Mouse (Mus musculus) gastrocnemius, postnatal 10 days (tissue): ENCODE results near the gene Cyb5b. TPM values are rescaled to one million over a fixed set of nuclear protein-coding genes. Genes with fewer than 3 reads are reported as not detected.
A peak's percentile ranks its signal among the peaks of the same experiment; 100 is the strongest.
"Not testable (repeated sequence)": the region's sequence is repeated elsewhere in the genome, so short reads cannot be mapped to it uniquely, and the experiment has no call there.

Experiments
- DNase-seq: peaks from one replicate; pipeline ENCODE4 v3.0.0; 2021; ENCODE audit warnings: mixed read lengths
- total RNA-seq, 2 experiments: library from RNA; stranded (reverse); gene quantifications; 2 replicates each; pipeline ENCODE4 v1.2.3; 2021

The Cyb5b gene
- total RNA-seq, 2 experiments from 2014 or later, result 29.4 to 32.5 TPM

DNA sequence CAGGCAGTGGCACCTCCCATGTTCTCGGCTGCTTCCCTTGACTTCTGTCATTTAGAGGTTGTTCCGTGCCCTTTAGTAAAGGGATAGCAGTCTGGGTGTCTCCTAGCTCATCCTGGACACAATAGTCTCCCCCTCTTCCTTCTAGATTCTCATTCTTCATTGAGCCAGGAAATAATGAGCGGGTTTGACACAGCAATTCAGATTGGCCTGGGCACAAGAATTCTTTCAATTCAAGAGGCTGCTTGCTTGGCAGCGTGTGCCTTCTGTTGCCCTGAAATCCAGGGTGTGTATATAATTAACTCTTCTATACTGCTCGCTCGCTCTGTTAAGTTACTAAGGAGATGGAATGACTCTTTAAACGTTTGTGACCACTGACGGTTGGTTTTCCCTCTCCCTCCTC is 21.7 kb downstream of the Cyb5b start:
- no peak for DNase-seq

DNA sequence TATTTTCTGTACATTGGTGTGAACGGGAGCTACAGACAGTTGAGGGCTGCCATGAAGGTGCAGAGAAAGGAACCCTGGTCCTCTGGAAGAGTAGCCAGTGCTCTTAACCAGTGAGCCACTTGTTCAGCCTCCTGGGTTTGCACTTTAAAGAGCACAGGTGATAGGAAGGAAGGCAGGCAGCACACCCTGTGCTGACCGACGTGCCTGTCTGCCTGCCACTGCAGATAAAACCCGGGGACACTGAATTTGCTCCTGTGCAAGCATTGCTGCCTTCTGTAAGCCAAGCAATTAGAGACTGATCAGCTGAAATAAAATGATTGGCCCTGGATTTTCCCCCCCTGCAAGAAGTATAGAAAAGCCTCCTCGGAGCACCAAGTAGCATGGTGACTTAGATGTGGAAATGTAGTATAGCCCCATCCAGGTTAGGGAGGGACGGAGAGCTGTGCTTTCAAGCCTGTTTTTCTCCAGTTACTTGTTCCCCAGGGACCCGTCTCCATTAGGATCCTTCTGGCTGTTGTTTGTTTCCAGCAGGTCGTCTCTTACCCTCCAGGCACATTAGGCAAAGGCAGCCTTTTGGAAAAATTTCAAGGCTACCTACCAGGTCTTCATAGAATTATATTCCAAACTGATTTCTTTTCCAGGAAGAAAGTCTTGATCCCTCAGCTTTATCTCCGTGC is 22.7 kb downstream of the Cyb5b start:
- DNase-seq, result no peak

DNA sequence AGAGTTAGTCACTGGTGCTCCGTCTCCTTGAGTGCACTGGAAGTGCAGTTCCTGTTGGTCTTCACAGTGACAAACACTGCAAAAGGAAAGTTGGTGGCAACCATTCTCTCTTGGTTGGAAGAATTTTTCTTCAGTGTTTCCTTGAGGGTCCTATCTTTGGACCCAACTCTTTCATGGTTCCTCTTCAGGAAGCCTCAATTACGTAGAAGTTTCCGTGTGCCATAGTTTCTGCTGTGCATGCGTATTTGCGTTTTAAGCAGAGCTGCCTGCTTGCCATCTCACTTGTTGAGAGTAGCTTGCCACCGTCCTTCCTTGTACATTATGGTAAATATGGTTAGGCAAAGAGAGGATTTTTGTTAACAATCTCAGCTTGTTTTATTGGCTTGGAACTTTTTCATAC is 30.7 kb downstream of the Cyb5b start:
- no peak for DNase-seq

DNA sequence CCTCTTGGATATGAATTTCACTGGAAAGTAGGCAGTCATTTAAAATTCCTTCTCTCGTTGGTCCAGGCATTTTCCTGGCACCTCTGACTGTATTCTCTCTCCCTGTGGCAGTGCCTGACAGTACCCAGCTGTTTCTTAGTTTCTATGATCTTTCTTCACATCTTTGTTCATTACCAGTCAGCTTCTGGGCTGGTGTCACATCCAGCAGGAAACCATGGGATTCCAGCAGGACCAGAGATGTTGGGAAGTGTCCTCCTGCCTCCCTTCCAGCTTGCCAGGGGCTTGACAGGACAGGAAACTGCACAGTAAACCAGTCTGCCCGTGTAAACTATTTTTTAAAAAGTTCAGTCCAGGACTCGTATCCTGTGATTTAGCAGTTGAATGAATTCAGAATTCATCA is 34.6 kb downstream of the Cyb5b start:
- no peak for DNase-seq

DNA sequence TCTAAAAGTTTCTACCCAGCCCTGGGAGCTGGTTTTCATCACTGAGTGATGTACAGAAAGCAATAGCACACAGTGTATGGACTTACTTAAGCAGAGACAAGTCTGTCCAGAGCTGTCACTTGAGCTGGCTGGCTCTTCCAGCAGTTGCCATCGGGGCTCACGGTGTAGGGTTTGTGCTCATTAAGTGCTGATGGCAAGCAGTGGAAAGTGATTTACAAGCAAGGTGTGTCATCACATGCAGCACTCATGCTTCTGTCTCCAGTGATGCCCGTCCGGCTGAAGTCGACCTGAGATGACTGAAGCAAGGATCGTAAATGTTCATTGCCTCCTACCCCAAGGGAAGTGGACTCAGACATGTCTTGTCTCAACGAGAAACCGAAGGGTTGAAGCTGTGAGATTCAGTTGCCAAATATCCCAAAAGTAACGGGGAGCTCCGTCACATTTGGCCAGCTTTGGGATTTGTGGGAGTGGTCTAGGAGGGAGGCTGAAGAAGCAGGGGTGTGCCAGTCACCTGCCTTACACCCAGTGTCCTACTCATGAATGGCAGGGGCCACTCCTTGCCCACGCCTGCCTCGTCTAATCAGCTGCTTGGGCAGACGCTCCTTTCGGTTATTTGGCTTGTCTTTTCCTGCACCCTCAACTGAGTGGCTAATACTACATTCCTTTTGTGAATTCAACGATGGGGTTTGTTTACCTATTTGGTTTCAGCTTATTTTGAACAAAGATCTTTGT is 36.4 kb downstream of the Cyb5b start:
- DNase-seq, result no peak

DNA sequence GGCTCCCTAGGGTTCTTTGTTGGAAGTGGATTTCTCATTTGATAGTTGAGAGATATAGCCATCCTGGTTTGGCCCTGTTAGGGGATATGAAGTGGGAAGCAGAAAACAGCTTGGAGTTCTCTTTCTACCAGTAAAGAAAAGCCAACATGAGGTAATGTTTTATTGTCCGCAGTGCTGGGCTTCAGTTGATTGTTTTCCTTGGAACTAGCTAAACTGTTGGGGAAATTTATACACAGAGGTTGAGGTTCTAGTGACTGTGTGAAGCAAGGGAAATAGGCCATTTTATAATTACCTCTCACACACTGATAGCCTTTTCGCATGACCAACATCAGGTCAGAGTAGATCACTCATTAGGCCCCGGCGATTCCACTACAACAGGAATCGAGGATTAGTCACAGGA is 37.2 kb downstream of the Cyb5b start:
- DNase-seq, result no peak

DNA sequence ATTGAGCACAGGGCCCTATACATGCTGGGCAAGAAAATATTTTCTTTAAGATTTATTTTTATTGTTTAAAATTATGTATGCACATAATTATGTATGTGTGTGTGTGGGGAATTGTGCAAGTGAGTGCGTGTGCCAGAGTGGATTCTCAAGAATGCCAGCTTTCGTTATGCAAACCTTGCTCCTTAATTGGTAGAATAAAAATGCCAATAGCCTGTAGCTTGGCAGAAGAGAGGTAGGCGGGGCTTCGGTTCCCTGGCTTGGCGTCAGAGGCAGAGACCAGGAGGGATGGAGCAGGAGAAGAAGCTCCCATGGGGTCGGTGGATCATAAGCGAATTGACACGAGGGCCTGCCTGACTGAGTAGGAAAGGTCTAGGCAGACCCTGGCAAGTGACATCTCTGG is 42.2 kb downstream of the Cyb5b start:
- no peak for DNase-seq

DNA sequence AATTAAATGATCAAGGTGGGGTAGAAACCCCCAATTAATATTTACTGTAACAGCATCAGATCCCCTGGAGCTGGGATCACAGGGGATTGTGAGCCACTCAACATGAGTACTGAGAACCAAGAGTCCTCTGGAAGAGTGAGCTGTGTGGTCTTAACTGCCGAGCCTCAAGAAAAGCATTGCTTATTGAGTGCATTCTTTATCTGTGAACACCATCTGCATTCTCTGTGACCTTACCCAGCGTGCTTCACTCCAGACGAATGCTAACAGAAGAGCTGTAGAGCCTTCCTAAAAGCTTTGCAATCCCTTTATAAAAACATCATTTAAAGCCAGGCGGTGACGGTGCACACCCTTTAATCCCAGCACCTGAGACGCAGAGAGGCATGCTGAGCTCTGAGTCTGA is 42.9 kb downstream of the Cyb5b start:
- DNase-seq, result no peak

DNA sequence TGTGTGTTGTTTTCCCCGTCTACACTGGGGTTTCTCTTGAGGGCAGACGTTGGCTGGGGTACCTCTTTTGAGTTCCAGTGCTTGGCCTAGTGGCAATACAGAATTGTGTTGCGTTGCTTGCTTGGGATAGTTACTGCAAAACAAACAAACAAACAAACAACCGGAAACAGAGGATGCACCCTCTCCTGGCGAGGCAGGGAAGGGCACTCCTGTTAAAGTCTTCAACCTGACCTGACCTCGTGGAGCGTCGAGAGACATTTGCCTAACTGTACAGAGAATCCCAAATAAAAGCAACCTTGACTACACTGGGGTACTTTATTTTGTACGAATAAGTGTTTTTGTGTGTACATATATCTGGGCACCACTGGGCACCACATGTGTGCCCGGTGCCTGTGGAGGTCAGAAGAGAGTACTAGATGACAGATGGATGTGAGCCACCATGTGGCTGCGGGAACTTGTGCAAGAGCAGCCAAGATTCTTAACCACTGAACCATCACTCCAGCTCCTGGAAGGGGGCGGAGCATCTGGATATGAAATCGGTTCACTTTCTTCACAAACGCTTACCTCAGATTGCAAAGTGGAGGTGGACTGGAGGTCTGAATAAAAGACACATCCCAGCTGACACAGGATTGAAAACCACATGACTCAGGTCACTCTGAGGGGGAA is 44.5 kb downstream of the Cyb5b start:
- no peak for DNase-seq

DNA sequence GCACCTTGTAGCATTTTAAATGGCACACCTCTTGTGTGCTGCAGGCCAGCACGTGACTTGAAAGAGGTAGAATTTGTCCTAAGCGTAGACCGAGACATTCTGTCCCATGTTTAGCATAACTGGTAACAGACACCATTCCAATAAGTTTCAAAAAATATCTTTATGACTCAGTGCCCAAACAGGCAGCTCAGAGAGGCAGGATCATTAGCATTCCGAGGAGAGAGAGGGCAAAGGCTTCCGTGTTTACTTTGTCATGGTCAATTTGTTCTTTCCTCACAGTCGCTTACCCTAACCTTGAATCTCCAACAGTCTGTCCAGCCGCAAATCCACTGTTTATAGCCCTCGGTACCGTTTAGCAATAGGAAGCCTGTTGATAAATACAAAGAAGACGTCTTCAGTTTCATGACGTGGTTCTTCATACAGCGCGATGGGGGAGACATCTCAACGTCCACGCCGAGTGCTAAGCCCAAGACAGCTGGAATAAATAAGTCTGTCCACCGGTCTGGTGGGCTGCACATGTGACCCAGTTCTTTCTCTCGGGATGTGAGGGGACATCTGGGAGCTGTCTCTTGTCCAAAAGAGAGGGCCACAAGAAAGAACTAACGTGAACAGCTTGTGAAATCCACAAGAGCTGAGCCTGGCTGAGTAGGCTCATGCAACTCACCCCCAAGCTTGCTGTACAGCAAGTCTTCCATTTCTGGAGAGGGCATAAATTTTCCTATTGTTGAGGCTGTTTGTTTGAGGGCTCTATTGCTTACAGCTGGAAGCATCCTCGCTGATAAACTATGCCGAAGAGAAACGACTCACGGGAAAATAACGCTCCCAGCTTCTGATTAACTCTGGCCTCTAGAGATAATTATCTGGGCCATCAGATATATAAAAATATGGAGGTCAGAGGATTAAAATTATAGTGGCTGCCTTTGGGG is 47.7 kb downstream of the Cyb5b start:
- DNase-seq, result no peak

DNA sequence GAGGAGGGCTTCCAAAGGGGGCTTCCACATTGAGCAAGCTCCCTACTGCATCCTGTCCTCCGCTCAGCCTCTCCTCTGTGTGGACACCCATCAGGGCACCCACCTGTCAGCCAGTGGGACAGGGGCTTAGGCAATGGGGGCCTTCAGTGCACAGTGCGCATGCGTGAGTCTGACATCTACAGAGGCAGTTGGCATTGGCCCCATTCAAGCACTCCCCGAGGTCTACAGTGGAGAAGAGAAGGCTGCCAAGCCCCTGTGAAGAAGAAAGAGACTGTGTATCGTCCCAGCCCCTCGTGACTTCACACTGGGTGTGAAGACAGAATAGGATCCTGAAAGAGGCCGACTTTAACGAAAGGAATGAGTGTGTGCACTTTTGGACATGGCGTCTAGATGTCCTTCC is 54.7 kb downstream of the Cyb5b start:
- peak; percentile 18 for DNase-seq

DNA sequence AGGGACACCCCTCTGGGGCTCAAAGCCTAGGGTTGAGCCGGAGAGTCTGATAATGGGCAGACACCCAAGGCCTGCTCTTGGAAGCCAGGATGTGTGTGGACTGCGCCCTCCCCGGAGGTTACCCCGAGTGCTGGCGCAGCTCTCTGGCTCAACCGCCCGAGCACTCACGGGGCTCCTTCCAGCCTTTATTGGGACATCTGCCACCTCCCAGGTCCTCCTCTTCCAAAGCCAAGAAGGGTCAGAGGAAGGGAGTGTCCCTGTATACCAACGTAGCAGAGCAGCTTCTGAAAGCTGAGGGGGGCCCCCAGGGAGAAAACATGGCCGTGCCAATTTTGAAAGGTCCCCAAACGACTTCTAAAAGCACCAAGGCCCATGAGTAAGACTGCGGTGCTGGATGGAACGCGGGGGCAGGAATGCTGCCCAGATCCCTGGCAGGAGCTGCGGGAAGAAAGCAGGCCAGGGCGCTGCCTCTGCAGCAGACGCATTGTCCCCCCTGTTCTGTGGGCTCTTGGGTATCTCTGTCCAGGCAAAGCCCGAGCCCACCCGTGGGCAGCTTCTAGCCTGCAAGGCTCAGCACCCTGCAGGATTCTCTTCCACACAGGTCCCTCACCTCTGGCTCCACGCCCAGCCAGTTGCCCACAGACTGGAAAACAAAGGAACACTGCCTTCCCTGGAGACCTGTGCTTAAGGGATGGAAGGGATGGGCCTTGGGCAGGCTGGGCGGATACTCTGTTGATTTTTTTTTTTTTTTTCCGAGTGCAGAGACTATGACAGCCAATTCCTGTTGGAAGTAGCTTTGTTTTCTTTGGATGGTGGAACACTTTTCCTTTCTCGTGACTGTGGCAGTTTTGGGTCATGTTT is 55.5 kb downstream of the Cyb5b start:
- peak; percentile 71 for DNase-seq

DNA sequence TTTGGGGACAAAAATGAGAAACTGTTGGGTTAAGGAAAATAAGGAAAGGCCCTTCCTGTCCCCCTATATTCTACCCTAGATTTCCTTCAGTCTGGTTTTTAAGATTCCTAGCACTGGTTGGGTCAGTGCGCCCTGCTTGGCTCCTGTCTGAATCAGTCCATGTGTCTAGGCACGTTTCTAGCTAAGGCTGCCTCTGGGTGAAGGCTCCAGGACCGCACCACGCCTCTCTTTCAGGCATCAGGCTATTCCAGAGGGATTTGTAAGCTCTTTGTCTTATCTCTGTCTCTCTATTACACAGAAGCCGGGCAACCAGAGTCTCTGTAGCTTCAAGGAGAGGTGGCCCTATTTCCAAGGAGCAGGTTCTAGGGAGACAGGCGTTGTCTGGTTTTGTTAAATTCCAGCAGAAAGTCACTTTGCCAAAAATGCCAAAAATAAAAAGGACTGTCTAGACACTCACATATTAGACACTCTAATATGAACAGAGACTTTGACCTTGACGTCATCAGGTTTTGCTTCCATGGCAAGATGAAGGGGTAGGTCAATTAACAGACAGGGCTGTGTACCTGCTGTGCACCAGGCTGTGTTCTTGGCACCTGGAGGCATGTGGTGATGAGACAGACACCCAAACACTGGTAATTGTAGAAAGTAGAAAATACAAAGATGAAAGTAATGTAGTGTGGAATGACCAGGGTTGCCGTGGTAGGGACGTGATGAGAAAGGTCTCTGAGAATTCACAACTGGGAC is 56.5 kb downstream of the Cyb5b start:
- DNase-seq, result no peak

DNA sequence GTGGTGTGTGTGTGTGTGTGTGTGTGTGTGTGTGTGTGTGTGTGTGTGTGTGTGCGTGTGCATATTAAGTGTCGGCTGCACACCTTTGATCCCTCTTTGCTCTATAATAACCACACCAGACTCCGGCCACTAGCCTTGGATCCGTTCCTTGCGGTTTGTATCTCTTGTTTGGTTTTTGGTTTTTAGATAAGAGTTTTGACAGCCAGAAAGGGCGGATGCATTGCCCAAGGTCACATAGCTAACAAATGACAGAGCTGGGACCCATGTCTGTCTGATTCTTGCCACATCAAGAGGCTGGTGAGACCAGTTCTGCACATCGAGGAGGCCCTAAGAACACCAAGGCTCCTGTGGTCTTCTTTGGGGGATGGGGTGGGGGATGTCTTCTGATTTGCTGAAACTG is 58.7 kb downstream of the Cyb5b start:
- DNase-seq, result no peak

DNA sequence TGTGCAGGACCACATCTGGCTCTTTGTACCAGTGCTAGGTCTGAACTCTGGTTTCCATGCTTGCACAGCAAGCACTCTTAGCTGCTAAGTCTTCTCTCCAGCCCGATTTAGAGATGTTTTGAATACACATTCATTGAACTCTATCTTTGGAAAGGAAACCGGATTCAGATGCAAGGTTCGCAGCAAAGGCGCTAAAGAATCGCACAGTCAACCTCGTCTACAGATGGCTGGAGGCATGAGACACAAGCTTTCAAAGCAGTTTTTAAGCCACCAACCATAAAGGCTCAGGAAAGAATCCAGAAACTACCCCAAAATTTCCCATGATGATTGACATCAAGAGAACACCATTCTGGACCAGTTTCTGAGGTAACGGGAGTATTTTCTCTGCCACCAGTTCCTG is 61.6 kb downstream of the Cyb5b start:
- DNase-seq, result no peak

DNA sequence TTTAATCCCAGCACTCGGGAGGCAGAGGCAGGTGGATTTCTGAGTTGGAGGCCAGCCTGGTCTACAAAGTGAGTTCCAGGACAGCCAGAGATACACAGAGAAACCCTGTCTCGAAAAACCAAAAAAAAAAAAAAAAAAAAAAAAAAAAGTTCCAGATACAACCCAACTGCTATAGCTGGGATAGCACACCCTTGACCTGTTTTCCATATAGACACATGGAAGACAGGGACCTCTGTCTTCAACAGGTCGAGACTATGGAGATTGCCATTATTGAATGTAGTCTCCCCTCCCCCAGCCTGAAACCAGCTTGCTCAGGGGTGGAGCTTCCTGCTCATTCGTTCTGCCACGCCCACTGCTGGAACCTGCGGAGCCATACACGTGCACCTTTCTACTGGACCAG is 66.8 kb downstream of the Cyb5b start:
- not testable (repeated sequence) for DNase-seq

DNA sequence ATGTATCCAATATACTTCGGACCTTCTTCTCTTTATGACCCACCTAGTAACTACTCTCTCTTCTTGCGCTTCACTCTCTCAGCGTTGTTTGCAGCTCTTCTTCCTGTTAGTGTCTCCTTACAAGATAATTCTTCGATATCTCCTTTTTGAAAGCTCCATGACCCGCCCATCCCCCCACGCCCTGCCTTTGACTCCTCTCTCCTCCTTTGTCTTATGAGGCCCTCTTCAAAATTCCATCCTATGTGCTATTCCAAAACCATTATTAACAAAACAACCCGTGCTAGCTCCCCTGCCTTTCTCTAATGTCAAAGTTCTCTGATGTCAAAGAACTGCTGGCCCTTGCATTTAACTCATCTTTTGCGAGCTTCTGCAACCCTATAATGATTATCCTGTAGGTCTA is 67.7 kb downstream of the Cyb5b start:
- no peak for DNase-seq

DNA sequence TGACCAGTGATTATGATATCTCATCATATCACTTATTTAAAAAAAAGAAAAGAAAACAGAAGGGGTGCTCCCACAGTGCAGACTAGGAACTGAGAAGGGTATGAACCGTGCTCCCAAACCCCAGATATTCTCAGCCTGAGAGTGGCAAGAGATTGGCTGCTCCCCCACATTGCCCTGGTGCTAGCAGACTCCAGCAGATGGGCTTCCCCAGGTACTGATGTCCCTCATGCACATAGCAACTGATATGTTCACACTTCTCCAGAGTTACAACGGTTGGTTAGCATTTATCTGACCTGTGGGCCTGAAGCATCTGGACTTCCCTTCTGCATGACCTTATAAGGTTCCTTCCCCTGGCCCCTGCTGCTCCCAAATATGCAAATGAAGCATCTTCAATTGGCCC is 68.6 kb downstream of the Cyb5b start:
- DNase-seq, result no peak

DNA sequence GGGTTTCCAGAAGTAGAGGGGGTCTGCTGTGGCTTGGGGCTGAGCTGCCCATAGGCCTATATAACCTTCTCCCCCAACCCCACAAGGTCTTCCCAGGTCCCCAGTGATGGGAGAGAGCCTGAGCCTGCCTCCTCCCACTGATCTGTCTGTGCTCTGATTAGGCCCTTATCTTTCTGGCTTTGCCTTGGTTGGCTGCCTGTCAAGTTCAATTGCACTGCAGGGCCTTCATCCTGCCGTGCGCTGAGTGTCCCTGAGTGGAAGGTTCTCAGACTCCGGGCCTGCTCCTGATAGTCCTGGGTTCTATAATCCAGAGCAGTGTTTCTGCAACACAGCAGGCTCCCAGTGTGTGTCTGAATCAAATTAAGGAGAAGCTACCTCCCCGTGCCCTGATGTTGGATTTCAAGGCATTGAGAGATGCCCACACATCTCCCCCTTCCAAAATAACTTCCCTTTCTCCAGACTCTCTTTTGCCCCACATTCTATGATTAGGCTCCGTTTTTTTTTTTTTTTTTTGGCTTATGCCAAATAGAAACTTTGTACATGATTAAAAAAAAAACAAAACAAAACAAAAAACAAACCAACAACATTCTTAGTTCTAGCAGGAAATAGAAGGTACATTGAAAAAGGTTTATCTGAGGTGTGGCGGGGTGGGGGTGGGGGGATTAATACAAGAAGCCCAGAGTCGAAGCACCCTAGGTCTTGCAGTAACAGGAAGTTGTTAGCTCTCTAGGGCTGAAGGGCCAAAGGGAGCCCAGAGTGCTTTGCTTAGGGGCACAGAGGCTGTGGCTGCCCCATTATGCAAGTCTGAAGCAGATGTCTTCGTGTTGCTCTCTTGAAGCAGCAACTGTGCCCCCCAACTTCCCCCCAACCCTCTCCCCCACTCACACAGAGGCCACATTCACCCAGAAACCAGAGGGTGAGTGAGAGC is 71.7 kb downstream of the Cyb5b start:
- DNase-seq, result no peak

DNA sequence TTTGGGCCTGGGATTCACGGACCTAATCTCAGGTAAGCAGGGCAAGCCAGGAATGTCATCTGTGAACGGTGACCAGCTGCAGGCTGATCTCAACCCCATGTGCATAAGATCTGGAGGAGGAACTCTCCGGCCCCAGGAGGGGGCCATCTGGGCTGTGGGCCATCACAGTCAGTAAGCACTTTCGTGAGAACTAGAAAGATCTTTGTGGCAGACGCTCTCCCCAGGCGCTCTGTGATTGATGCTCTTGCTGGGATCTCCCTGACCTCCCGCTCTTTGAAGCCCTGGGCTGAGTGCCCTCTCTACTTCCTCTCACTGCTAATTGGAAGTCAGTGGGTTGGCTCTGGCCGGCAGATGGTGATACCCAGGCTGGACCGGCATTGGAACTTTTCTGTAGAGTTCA is 75.7 kb downstream of the Cyb5b start:
- DNase-seq, result no peak
